Mouse (Mus musculus): Measurements from ENCODE around the gene Cep295nl. TPM values are rescaled to one million over a fixed set of nuclear protein-coding genes. Genes with fewer than 3 reads are reported as not detected.

Gene Cep295nl
- total RNA-seq, 1 experiment, result 0.49 TPM

DNA sequence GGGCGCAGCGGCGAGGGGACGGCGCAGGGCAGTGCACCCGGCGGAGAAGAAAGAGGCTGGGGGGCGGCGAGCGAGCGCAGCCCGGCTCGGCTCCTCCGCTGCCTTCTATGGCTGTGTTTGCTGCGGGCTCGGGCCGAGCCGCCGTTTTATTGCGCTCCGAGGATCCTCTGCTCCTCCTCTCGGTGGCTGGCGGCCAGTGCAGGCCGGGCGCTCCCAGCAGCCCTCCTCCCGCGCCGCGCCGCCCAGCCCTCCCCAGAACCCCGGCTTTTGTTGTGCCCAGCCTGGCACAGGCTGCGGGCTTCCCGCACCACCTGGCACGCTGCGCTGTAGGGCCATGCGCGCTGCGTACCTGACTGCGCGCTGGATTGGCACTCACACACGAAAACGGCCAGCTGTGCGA lies 12.9 kb upstream of the Cep295nl start:
- H3K27ac ChIP-seq (ENCODE audit: insufficient read depth, low read depth, low read length, poor library complexity, severe bottlenecking), result no peak overlapping the region

DNA sequence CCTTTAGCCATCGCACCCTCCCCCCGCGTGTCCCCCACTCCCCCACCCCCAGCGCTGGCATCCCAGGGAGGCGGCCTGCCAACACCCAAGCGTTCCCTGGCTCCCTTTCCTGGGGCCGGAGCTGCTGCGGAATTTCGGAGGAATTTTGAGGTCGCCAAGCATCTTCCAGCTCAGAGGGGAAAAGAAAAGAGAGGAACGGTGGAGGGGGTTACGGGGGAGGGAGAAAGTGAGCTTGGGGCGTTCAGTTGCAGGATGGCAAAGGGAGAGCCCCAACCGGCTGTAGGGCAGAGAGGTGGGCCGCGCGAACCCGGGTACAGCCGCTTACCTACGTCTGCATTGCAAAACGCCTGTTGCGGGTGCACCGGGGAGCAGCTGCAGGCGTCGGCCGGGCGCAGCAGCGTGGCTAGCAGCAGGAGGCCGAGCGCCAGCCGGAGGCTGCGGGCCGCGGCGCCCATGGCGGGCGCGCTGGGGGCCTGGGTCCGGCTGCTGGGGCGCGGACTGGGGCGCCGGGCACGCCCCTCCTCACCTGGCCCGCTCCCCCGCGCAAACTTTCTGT lies 12.4 kb upstream of the Cep295nl start:
- TF ChIP-seq CHD2 (IDR thresholded peaks at IDR 0.05; ENCODE audit: low read depth, low read length) (no peak), ZNF384 (IDR thresholded peaks at IDR 0.05; ENCODE audit: low read depth, low read length) (no peak), ZC3H11A (IDR thresholded peaks at IDR 0.05; ENCODE audit: borderline replicate concordance, low read depth, low read length) (no peak), MAFK (IDR thresholded peaks at IDR 0.05; ENCODE audit: insufficient read depth, low read depth, low read length) (no peak), HCFC1 (IDR thresholded peaks at IDR 0.05; ENCODE audit: borderline replicate concordance, insufficient read depth, low read length) (no peak)
- no peak overlapping the region for H3K27ac ChIP-seq (ENCODE audit: insufficient read depth, low read depth, low read length, poor library complexity, severe bottlenecking)
- DNase-seq (ENCODE audit: low read depth, low spot score), result no peak
- no peaks in the 10 kb centered on the region for H3K9me3 ChIP-seq (ENCODE audit: control insufficient read depth, insufficient read depth, low read depth, low read length)
- peaks cover 2 to 6% of the 10 kb centered on the region in 2 experiments; a peak in 2 of 4 replicates for H3K4me1 ChIP-seq (ENCODE audit: control insufficient read depth in 2 of 2, insufficient read depth in 2 of 2, low read length in 2 of 2, poor library complexity in 1 of 2)
- peak overlapping the region; percentile 86 to 87 for H3K4me3 ChIP-seq (ENCODE audit: insufficient read depth in 1 of 2, low read depth in 1 of 2, low read length in 2 of 2, poor library complexity in 1 of 2, severe bottlenecking in 1 of 2)
- no peaks in the 10 kb centered on the region for H3K36me3 ChIP-seq (ENCODE audit: control insufficient read depth, insufficient read depth, low read length, poor library complexity, severe bottlenecking)
- in situ Hi-C loops (cut with MboI; ENCODE audit: low sequenced_read_pairs in 2 of 2, unreplicated experiment in 2 of 2), result no loop called here
- H3K9ac ChIP-seq (ENCODE audit: insufficient read depth, low read depth, low read length, poor library complexity, severe bottlenecking), result peak overlapping the region; percentile 79

More for the DNA sequence above, 12.9 kb upstream of the Cep295nl start:
- Histone ChIP-seq H3K9me3 (ENCODE audit: control insufficient read depth, insufficient read depth, low read depth, low read length) (no peaks in the 10 kb centered on the region), H3K36me3 (ENCODE audit: control insufficient read depth, insufficient read depth, low read length, poor library complexity, severe bottlenecking) (no peaks in the 10 kb centered on the region), H3K4me1 (ENCODE audit: control insufficient read depth in 2 of 2, insufficient read depth in 2 of 2, low read length in 2 of 2, poor library complexity in 1 of 2) (peaks cover 2 to 6% of the 10 kb centered on the region in 2 experiments; a peak in 2 of 4 replicates), H3K4me3 (ENCODE audit: insufficient read depth in 1 of 2, low read depth in 1 of 2, low read length in 2 of 2, poor library complexity in 1 of 2, severe bottlenecking in 1 of 2) (peak overlapping the region; percentile 86 to 87), H3K9ac (ENCODE audit: insufficient read depth, low read depth, low read length, poor library complexity, severe bottlenecking) (peak overlapping the region; percentile 79)
- in situ Hi-C loops (cut with MboI; ENCODE audit: low sequenced_read_pairs in 2 of 2, unreplicated experiment in 2 of 2), result no loop called here
- DNase-seq (ENCODE audit: low read depth, low spot score), result peak; percentile 36
- no peak for TF ChIP-seq CHD2 (IDR thresholded peaks at IDR 0.05; ENCODE audit: low read depth, low read length)
- TF ChIP-seq MAFK (IDR thresholded peaks at IDR 0.05; ENCODE audit: insufficient read depth, low read depth, low read length), result no peak
- no peak for TF ChIP-seq ZC3H11A (IDR thresholded peaks at IDR 0.05; ENCODE audit: borderline replicate concordance, low read depth, low read length)
- TF ChIP-seq HCFC1 (IDR thresholded peaks at IDR 0.05; ENCODE audit: borderline replicate concordance, insufficient read depth, low read length), result no peak
- TF ChIP-seq ZNF384 (IDR thresholded peaks at IDR 0.05; ENCODE audit: low read depth, low read length), result no peak

GRCm38 (mm10) chr11:118349494-118349893 lies 7.2 kb upstream of the Cep295nl start:
- no peak overlapping the region for H3K27ac ChIP-seq (ENCODE audit: insufficient read depth, low read depth, low read length, poor library complexity, severe bottlenecking)
- peaks cover 3 to 13% of the 10 kb centered on the region in 2 experiments for H3K4me1 ChIP-seq (ENCODE audit: control insufficient read depth in 2 of 2, insufficient read depth in 2 of 2, low read length in 2 of 2, poor library complexity in 1 of 2)

DNA sequence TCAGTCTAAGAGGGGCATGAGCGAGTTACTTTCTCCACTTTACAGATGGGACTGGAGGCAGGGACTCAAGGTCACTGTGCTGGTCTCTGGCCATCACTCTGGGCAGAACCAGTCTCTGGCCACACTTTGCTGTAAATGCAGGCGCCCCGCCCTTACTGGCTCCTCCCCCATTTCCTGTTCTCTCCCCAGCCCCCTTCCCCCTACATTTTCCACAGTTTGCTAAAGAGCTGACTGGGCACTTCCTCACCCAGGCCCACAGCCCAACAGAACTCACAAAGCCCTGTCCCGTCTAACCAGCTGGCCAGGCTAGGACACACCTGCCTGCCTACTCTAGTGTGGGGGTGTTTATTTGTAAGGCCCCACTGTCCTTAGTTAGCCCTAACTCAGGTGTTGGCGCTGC lies 6.6 kb upstream of the Cep295nl start:
- Histone ChIP-seq H3K36me3 (ENCODE audit: control insufficient read depth, insufficient read depth, low read length, poor library complexity, severe bottlenecking) (no peaks in the 10 kb centered on the region), H3K4me1 (ENCODE audit: control insufficient read depth in 2 of 2, insufficient read depth in 2 of 2, low read length in 2 of 2, poor library complexity in 1 of 2) (peaks cover 3 to 13% of the 10 kb centered on the region in 2 experiments), H3K9ac (ENCODE audit: insufficient read depth, low read depth, low read length, poor library complexity, severe bottlenecking) (no peak overlapping the region), H3K9me3 (ENCODE audit: control insufficient read depth, insufficient read depth, low read depth, low read length) (no peaks in the 10 kb centered on the region), H3K4me3 (ENCODE audit: insufficient read depth in 1 of 2, low read depth in 1 of 2, low read length in 2 of 2, poor library complexity in 1 of 2, severe bottlenecking in 1 of 2) (0 out of 4 replicates have a peak overlapping the region, but pooled peaks of 1 of the 2 experiments have one; percentile 16), H3K27ac (ENCODE audit: insufficient read depth, low read depth, low read length, poor library complexity, severe bottlenecking) (no peak overlapping the region)
- in situ Hi-C loops (cut with MboI; ENCODE audit: low sequenced_read_pairs in 2 of 2, unreplicated experiment in 2 of 2), result no loop called here
- no peak for TF ChIP-seq CHD2 (IDR thresholded peaks at IDR 0.05; ENCODE audit: low read depth, low read length)
- TF ChIP-seq MAFK (IDR thresholded peaks at IDR 0.05; ENCODE audit: insufficient read depth, low read depth, low read length), result peak; percentile 75
- DNase-seq (ENCODE audit: low read depth, low spot score), result no peak

More at GRCm38 (mm10) chr11:118349494-118349893, 7.2 kb upstream of the Cep295nl start:
- Histone ChIP-seq H3K9ac (ENCODE audit: insufficient read depth, low read depth, low read length, poor library complexity, severe bottlenecking) (no peak overlapping the region), H3K4me3 (ENCODE audit: insufficient read depth in 1 of 2, low read depth in 1 of 2, low read length in 2 of 2, poor library complexity in 1 of 2, severe bottlenecking in 1 of 2) (no peak overlapping the region), H3K9me3 (ENCODE audit: control insufficient read depth, insufficient read depth, low read depth, low read length) (no peaks in the 10 kb centered on the region), H3K36me3 (ENCODE audit: control insufficient read depth, insufficient read depth, low read length, poor library complexity, severe bottlenecking) (no peaks in the 10 kb centered on the region)
- in situ Hi-C loops (cut with MboI; ENCODE audit: low sequenced_read_pairs in 2 of 2, unreplicated experiment in 2 of 2), result no loop called here
- TF ChIP-seq CHD2 (IDR thresholded peaks at IDR 0.05; ENCODE audit: low read depth, low read length), result no peak
- TF ChIP-seq ZNF384 (IDR thresholded peaks at IDR 0.05; ENCODE audit: low read depth, low read length), result no peak
- TF ChIP-seq HCFC1 (IDR thresholded peaks at IDR 0.05; ENCODE audit: borderline replicate concordance, insufficient read depth, low read length), result no peak
- no peak for TF ChIP-seq MAFK (IDR thresholded peaks at IDR 0.05; ENCODE audit: insufficient read depth, low read depth, low read length)
- TF ChIP-seq ZC3H11A (IDR thresholded peaks at IDR 0.05; ENCODE audit: borderline replicate concordance, low read depth, low read length), result no peak
- DNase-seq (ENCODE audit: low read depth, low spot score), result no peak

Data from ES-E14 (cell line).